17 mouse cellular contexts compared by ENCODE assay signal in the genomic region with DNA sequence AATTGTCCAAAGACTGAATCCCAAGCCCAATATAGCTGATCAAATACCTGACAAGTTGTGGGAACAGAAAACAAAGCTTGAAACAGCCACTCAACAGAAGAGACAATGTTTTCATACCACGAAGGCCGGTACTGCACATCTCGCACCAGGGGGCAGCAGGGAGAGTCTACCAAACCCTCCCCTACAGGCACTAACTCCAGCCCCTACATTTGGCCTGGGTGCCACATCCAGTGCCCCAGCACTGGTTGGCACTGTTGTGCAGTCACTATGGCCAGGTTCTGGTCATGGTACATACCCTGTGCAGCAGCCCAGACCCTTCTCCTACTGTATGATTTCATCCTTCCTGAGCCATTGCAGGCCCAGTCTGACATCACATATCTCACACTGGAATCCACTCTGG. TPM values are rescaled to one million over a fixed set of nuclear protein-coding genes. Genes with fewer than 3 reads are reported as not detected.
DNase-seq lines count a peak whose midpoint lies in the region; ATAC-seq and TF ChIP-seq lines count a peak whose summit lies in the region.
"Had no signal": no experiment of that assay in that cellular context is flagged by ENCODE, and none has a peak within 500 bp of the region (broad histone marks: within the 10 kb centered on the region; RNA-seq: fewer than 3 reads in every experiment).

No protein-coding gene starts in this region.

- no peaks in the 10 kb centered on the region for H3K4me1 ChIP-seq in cerebellum, adult 2 months (ENCODE audit: control insufficient read depth, insufficient read depth, low read length)
- no peaks in the 10 kb centered on the region for H3K4me1 ChIP-seq in liver, adult 2 months (ENCODE audit: control insufficient read depth, insufficient read depth, low read length)
- no peaks in the 10 kb centered on the region for H3K4me1 ChIP-seq in ES-Bruce4 (ENCODE audit: control insufficient read depth, insufficient read depth, low read length)
- H3K4me1 ChIP-seq in liver, embryonic 14.5 days (replicated peaks; ENCODE audit: control insufficient read depth in 2 of 2, insufficient read depth in 2 of 2, low read length in 1 of 2), result no peaks in the 10 kb centered on the region
- H3K4me1 ChIP-seq: limb, embryonic 12.5 days; neural tube, embryonic 13.5 days had no signal

- H3K79me2 ChIP-seq in liver, adult 2 months (ENCODE audit: control insufficient read depth, insufficient read depth, low read length), result peaks cover 12% of the 10 kb centered on the region; the same call in 1 of the 2 replicates

- H3K4me2 ChIP-seq in liver, embryonic 14.5 days (ENCODE audit: low read depth), result no peak overlapping the region
- H3K4me2 ChIP-seq: limb, embryonic 12.5 days; neural tube, embryonic 13.5 days had no signal

- no peak for ATAC-seq in liver, embryonic 14.5 days (ENCODE audit: insufficient read depth)

- no peaks in the 10 kb centered on the region; the same call in 1 of the 2 replicates for H3K36me3 ChIP-seq in liver, adult 2 months (ENCODE audit: control insufficient read depth, insufficient read depth, low read length)
- no peaks in the 10 kb centered on the region for H3K36me3 ChIP-seq in ES-Bruce4 (ENCODE audit: control insufficient read depth, insufficient read depth, low read length, poor library complexity, severe bottlenecking)
- peaks cover 6% of the 10 kb centered on the region for H3K36me3 ChIP-seq in liver, embryonic 14.5 days (replicated peaks; ENCODE audit: control insufficient read depth, insufficient read depth, low read depth)
- H3K36me3 ChIP-seq: limb, embryonic 12.5 days; neural tube, embryonic 13.5 days had no signal

- no peak overlapping the region for H3K27ac ChIP-seq in cerebellum, adult 2 months (ENCODE audit: insufficient read depth, low read length)
- H3K27ac ChIP-seq in liver, adult 2 months (replicated peaks; ENCODE audit: insufficient read depth, low read depth, low read length), result no peak overlapping the region
- H3K27ac ChIP-seq in ES-Bruce4 (ENCODE audit: insufficient read depth, low read length), result no peak overlapping the region
- no peak overlapping the region for H3K27ac ChIP-seq in liver, embryonic 14.5 days
- H3K27ac ChIP-seq: limb, embryonic 12.5 days; neural tube, embryonic 13.5 days had no signal

- no peak for DNase-seq in cerebellum, adult 2 months
- DNase-seq in cerebellum, postnatal 36 days, result no peak
- peak; percentile 34 for DNase-seq in liver, adult 2 months (ENCODE audit: extremely low read depth, low read depth, low spot score)
- no peak for DNase-seq in liver
- DNase-seq in liver, embryonic 14.5 days (ENCODE audit: low read depth in 3 of 3, low spot score in 3 of 3), result no peak
- DNase-seq in T-cell, adult 2 months (ENCODE audit: low spot score), result no peak
- DNase-seq in ovary, postnatal 14 days (ENCODE audit: low spot score), result no peak
- DNase-seq: adrenal gland, postnatal 14 days; cerebellum, adult 9-11 months; heart, postnatal 10 days; kidney, postnatal 25 days; right cerebral cortex, adult 18-20 months had no signal

- 87% methylated on average over 3 of the region's 3 CpGs for WGBS in cerebellum, adult 2 months
- 82% methylated on average over 3 of the region's 3 CpGs for WGBS in liver, adult 2 months
- 82% methylated on average over 3 of the region's 3 CpGs for WGBS in liver, embryonic 14.5 days (ENCODE audit: insufficient replicate concordance)

- no peak for TF ChIP-seq POLR2A in cerebellum, adult 2 months (IDR thresholded peaks at IDR 0.05; ENCODE audit: borderline replicate concordance, insufficient read depth, low read length)
- no peak for TF ChIP-seq POLR2A in liver, adult 2 months (IDR thresholded peaks at IDR 0.05; ENCODE audit: extremely low read depth, insufficient read depth, low read length)
- TF ChIP-seq POLR2A in ES-Bruce4 (IDR thresholded peaks at IDR 0.05; ENCODE audit: insufficient read depth, low read length), result no peak

- TF ChIP-seq CTCF in cerebellum, adult 2 months (IDR thresholded peaks at IDR 0.05; ENCODE audit: borderline replicate concordance, insufficient read depth, low read depth, low read length), result 0 out of 2 replicates have a peak, but pooled peaks have one; percentile 10
- peak; percentile 63 for TF ChIP-seq CTCF in liver, adult 2 months (IDR thresholded peaks at IDR 0.05; ENCODE audit: low read depth, low read length)
- TF ChIP-seq CTCF in ES-Bruce4 (IDR thresholded peaks at IDR 0.05; ENCODE audit: low read depth, low read length), result peak; percentile 4
- peak; percentile 55 for TF ChIP-seq CTCF in liver, embryonic 14.5 days (IDR thresholded peaks at IDR 0.05; ENCODE audit: low read depth)

- TF ChIP-seq EP300 in ES-Bruce4 (IDR thresholded peaks at IDR 0.05; ENCODE audit: insufficient read depth, low read depth, low read length), result no peak
- no peak for TF ChIP-seq EP300 in liver, embryonic 14.5 days (IDR thresholded peaks at IDR 0.05; ENCODE audit: low read depth)

- no peak overlapping the region for H3K4me3 ChIP-seq in cerebellum, adult 2 months (replicated peaks; ENCODE audit: insufficient read depth, low read depth, low read length)
- H3K4me3 ChIP-seq in liver, adult 2 months (ENCODE audit: insufficient read depth, low read depth, low read length), result no peak overlapping the region
- H3K4me3 ChIP-seq in ES-Bruce4 (ENCODE audit: low read depth, low read length), result no peak overlapping the region
- H3K4me3 ChIP-seq in liver, embryonic 14.5 days (ENCODE audit: insufficient read depth in 1 of 2, low read depth in 2 of 2, low read length in 2 of 2), result no peak overlapping the region
- H3K4me3 ChIP-seq: limb, embryonic 12.5 days; neural tube, embryonic 13.5 days had no signal

- no peaks in the 10 kb centered on the region for H3K27me3 ChIP-seq in cerebellum, adult 2 months (ENCODE audit: control insufficient read depth, insufficient read depth, low read length)
- H3K27me3 ChIP-seq in liver, adult 2 months (ENCODE audit: control insufficient read depth, insufficient read depth, low read length), result no peaks in the 10 kb centered on the region
- H3K27me3 ChIP-seq in ES-Bruce4 (ENCODE audit: control insufficient read depth, insufficient read depth, low read length, poor library complexity, severe bottlenecking), result no peaks in the 10 kb centered on the region
- H3K27me3 ChIP-seq in liver, embryonic 14.5 days (ENCODE audit: control insufficient read depth, insufficient read depth, low read length), result no peaks in the 10 kb centered on the region
- H3K27me3 ChIP-seq: limb, embryonic 12.5 days; neural tube, embryonic 13.5 days had no signal

- no peak overlapping the region for H3K9ac ChIP-seq in liver, adult 2 months (ENCODE audit: low read depth, low read length)
- H3K9ac ChIP-seq in ES-Bruce4 (ENCODE audit: low read depth, poor library complexity, severe bottlenecking), result no peak overlapping the region
- no peak overlapping the region for H3K9ac ChIP-seq in liver, embryonic 14.5 days (replicated peaks)
- H3K9ac ChIP-seq: limb, embryonic 12.5 days; neural tube, embryonic 13.5 days had no signal

- H3K9me3 ChIP-seq in ES-Bruce4 (replicated peaks; ENCODE audit: control insufficient read depth, insufficient read depth, low read length, poor library complexity, severe bottlenecking), result no peaks in the 10 kb centered on the region
- H3K9me3 ChIP-seq in liver, embryonic 14.5 days (ENCODE audit: control insufficient read depth, low read length), result no peaks in the 10 kb centered on the region
- H3K9me3 ChIP-seq: G1E; limb, embryonic 12.5 days; neural tube, embryonic 13.5 days had no signal

RNA-seq across cellular contexts. Expression of gene Atp7b, which starts 31.1 kb away (rescaled TPM):
- 2.2 and 2.6 TPM in 2 replicates for polyA plus RNA-seq in cerebellum, adult 2 months (2012; rRNA removed)
- 9.8 and 14.5 TPM in 2 replicates for total RNA-seq in liver, adult 2 months (2014; rRNA removed)
- polyA plus RNA-seq in liver, adult 2 months (2012; rRNA removed), result 10.7 and 12.5 TPM in 2 replicates
- polyA plus RNA-seq in ES-Bruce4 (2011; ENCODE audit: insufficient read depth, insufficient read length, low read depth, missing spikeins), result 2.1 and 2.5 TPM in 2 replicates
- 8.4 and 9.4 TPM in 2 replicates for polyA plus RNA-seq in liver, embryonic 14.5 days (2012; rRNA removed)
- 10.4 and 12.0 TPM in 2 replicates for polyA plus RNA-seq in liver, embryonic 14.5 days (2014; fragmentation: Nextera tagmentation; extraction: Ambion mirVana)

RNA-seq across cellular contexts. Expression of gene Alg11, which starts 31.5 kb away (rescaled TPM):
- 15.1 and 15.5 TPM in 2 replicates for polyA plus RNA-seq in cerebellum, adult 2 months (2012; rRNA removed)
- 15.2 and 22.2 TPM in 2 replicates for total RNA-seq in liver, adult 2 months (2014; rRNA removed)
- polyA plus RNA-seq in liver, adult 2 months (2012; rRNA removed), result 4.8 and 11.6 TPM in 2 replicates
- 24.2 and 28.5 TPM in 2 replicates for polyA plus RNA-seq in ES-Bruce4 (2011; ENCODE audit: insufficient read depth, insufficient read length, low read depth, missing spikeins)
- polyA plus RNA-seq in liver, embryonic 14.5 days (2012; rRNA removed), result 2.3 and 3.1 TPM in 2 replicates
- polyA plus RNA-seq in liver, embryonic 14.5 days (2014; fragmentation: Nextera tagmentation; extraction: Ambion mirVana), result 5.1 and 5.4 TPM in 2 replicates

RNA-seq across cellular contexts. Expression of gene Ccdc70, which starts 59.4 kb away (rescaled TPM):
- not detected in 2 replicates for polyA plus RNA-seq in cerebellum, adult 2 months (2012; rRNA removed)
- not detected in 2 replicates for total RNA-seq in liver, adult 2 months (2014; rRNA removed)
- not detected in 2 replicates for polyA plus RNA-seq in liver, adult 2 months (2012; rRNA removed)
- polyA plus RNA-seq in ES-Bruce4 (2011; ENCODE audit: insufficient read depth, insufficient read length, low read depth, missing spikeins), result not detected in 2 replicates
- not detected in 2 replicates for polyA plus RNA-seq in liver, embryonic 14.5 days (2012; rRNA removed)
- not detected in 2 replicates for polyA plus RNA-seq in liver, embryonic 14.5 days (2014; fragmentation: Nextera tagmentation; extraction: Ambion mirVana)
- total RNA-seq: adrenal gland, postnatal 14 days; G1E; heart, postnatal 10 days had no signal
- polyA plus RNA-seq: G1E; gonadal fat pad, adult 2 months; limb, embryonic 12.5 days; neural tube, embryonic 13.5 days had no signal

Comparison
In these comparisons a context has a peak if more than half of its experiments do, and no peak if none do; other contexts are left out.
1. CTCF ChIP-seq: peak in every context shown above with its lines; median percentile 63 in liver, adult 2 months; 55 in liver, embryonic 14.5 days; 10 in cerebellum, adult 2 months; 4 in ES-Bruce4.